Mouse (Mus musculus): Measurements from ENCODE around the gene Glul.

DNA sequence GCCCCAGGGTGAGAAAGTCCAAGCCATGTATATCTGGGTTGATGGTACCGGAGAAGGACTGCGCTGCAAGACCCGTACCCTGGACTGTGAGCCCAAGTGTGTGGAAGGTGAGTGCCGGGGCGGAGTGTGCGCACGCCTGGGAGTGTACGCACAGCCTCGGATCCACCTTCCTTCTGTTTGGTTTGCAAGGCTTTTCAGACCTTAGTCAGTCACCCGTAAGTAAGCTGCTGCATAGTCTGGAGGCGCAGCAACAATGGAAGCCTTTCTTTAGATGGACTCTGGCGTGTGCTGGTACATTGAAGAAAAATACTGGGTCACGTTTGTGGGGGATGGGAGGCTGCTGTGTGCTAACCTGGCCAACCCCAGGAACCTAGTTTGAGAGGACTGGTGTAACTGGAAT lies 3.3 kb downstream of the Glul start:
- TF ChIP-seq CTCF (IDR thresholded peaks at IDR 0.05; ENCODE audit: low read depth), result no peak
- TF ChIP-seq EP300 (optimal IDR thresholded peaks at IDR 0.05), result no peak

Data from stomach, postnatal 0 days (tissue).